Mouse (Mus musculus) C2C12 (cell line): ENCODE data around the gene Podnl1. TPM values are rescaled to one million over a fixed set of nuclear protein-coding genes. Genes with fewer than 3 reads are reported as not detected.

ENCODE experiments used
- H3K27me3 ChIP-seq: one replicate; pipeline ENCODE4 v1.6.1; 2011; ENCODE audit not compliant: control insufficient read depth, insufficient read depth, insufficient read length
- H3K36me3 ChIP-seq: one replicate; pipeline ENCODE4 v1.6.1; 2011; ENCODE audit not compliant: control insufficient read depth, insufficient read depth
- H3K4me3 ChIP-seq: one replicate; pipeline ENCODE4 v1.5.1; 2011; ENCODE audit warnings: mild to moderate bottlenecking, control low read depth; ENCODE audit not compliant: poor library complexity, insufficient read depth, severe bottlenecking
- H3K79me2 ChIP-seq: one replicate; pipeline ENCODE4 v1.6.1; 2011; ENCODE audit not compliant: control insufficient read depth, insufficient read depth
- H3K79me3 ChIP-seq: one replicate; pipeline ENCODE4 v1.6.1; 2011; ENCODE audit warnings: low read depth, control low read depth
- H3ac ChIP-seq: one replicate; pipeline ENCODE3; 2011; ENCODE audit warnings: low read depth; ENCODE audit not compliant: control insufficient read depth, insufficient read length
- CEBPB ChIP-seq: IDR thresholded peaks from one replicate; pipeline ENCODE4 v1.6.1; 2011; ENCODE audit warnings: low read depth, mild to moderate bottlenecking, control low read depth, moderate library complexity
- CTCF ChIP-seq: IDR thresholded peaks from one replicate; pipeline ENCODE4 v1.5.1; 2011; ENCODE audit not compliant: control insufficient read depth, insufficient read depth, insufficient read length
- FOSL1 ChIP-seq: IDR thresholded peaks from one replicate; pipeline ENCODE4 v1.8.0; 2011; ENCODE audit warnings: mild to moderate bottlenecking, low read length; ENCODE audit not compliant: poor library complexity, insufficient read depth, severe bottlenecking
- MAX ChIP-seq: IDR thresholded peaks from one replicate; pipeline ENCODE4 v1.6.1; 2011; ENCODE audit warnings: mild to moderate bottlenecking, control low read depth
- MYOD1 ChIP-seq: IDR thresholded peaks from one replicate; pipeline ENCODE4 v1.6.1; 2011; ENCODE audit warnings: low read depth; ENCODE audit not compliant: control insufficient read depth, insufficient read length
- MYOG ChIP-seq: IDR thresholded peaks from one replicate; pipeline ENCODE4 v1.6.1; 2011; ENCODE audit not compliant: control insufficient read depth, insufficient read length; ENCODE audit errors: extremely low read depth
- USF1 ChIP-seq: IDR thresholded peaks from one replicate; pipeline ENCODE4 v1.6.1; 2011; ENCODE audit warnings: low read depth, mild to moderate bottlenecking, control low read depth, moderate library complexity
- polyA plus RNA-seq: library from polyadenylated mRNA; unstranded; fragments of >200 nt; fragmentation: generic; extraction: Trizol; gene quantifications from one replicate; pipeline ENCODE4 v1.2.1, GENCODE M21; 2012; ENCODE audit warnings: missing spikeins

Gene Podnl1
- polyA plus RNA-seq, 1 experiment = 10.3 TPM

GRCm38 (mm10) chr8:84105676-84106075 lies 20.1 kb upstream of the Podnl1 start:
- TF ChIP-seq CEBPB = no peak
- no peak for TF ChIP-seq MAX
- TF ChIP-seq CTCF = no peak
- no peak for TF ChIP-seq USF1
- no peak for TF ChIP-seq MYOG
- TF ChIP-seq FOSL1 = no peak
- TF ChIP-seq MYOD1 = no peak
- Histone ChIP-seq H3ac (no peak overlapping the region), H3K79me3 (peaks cover 13% of the 10 kb centered on the region), H3K27me3 (no peaks in the 10 kb centered on the region), H3K36me3 (peaks cover 13% of the 10 kb centered on the region), H3K4me3 (no peak overlapping the region), H3K79me2 (peaks cover 31% of the 10 kb centered on the region)

GRCm38 (mm10) chr8:84106216-84107040 lies 19.4 kb upstream of the Podnl1 start:
- Histone ChIP-seq H3K4me3 (no peak overlapping the region), H3K79me2 (peaks cover 29% of the 10 kb centered on the region), H3ac (no peak overlapping the region), H3K79me3 (peaks cover 13% of the 10 kb centered on the region), H3K27me3 (no peaks in the 10 kb centered on the region), H3K36me3 (peaks cover 9% of the 10 kb centered on the region)
- TF ChIP-seq USF1 (no peak), CTCF (no peak), FOSL1 (no peak), MYOG (no peak), MAX (no peak), MYOD1 (no peak), CEBPB (no peak)

GRCm38 (mm10) chr8:84115646-84116045 lies 10.1 kb upstream of the Podnl1 start:
- Histone ChIP-seq H3ac (no peak overlapping the region), H3K4me3 (no peak overlapping the region), H3K79me2 (no peaks in the 10 kb centered on the region), H3K27me3 (no peaks in the 10 kb centered on the region), H3K36me3 (no peaks in the 10 kb centered on the region), H3K79me3 (no peaks in the 10 kb centered on the region)
- no peak for TF ChIP-seq CEBPB
- no peak for TF ChIP-seq CTCF
- no peak for TF ChIP-seq FOSL1
- TF ChIP-seq MYOD1 = no peak
- TF ChIP-seq MAX = no peak
- TF ChIP-seq USF1 = no peak

- H3K27me3 ChIP-seq = no peaks in the 10 kb centered on the region
Measured at GRCm38 (mm10) chr8:84122151-84122550, 3.6 kb upstream of the Podnl1 start.

GRCm38 (mm10) chr8:84126742-84127141 lies 953 bp downstream of the Podnl1 start:
- H3K36me3 ChIP-seq = peaks cover 11% of the 10 kb centered on the region
- no peak overlapping the region for H3ac ChIP-seq
- TF ChIP-seq FOSL1 (no peak), CEBPB (no peak), MAX (no peak), MYOD1 (no peak), CTCF (no peak), MYOG (no peak), USF1 (no peak)
- no peaks in the 10 kb centered on the region for H3K79me2 ChIP-seq
- no peaks in the 10 kb centered on the region for H3K79me3 ChIP-seq
- H3K27me3 ChIP-seq = no peaks in the 10 kb centered on the region
- H3K4me3 ChIP-seq = no peak overlapping the region

More at GRCm38 (mm10) chr8:84122151-84122550, 3.6 kb upstream of the Podnl1 start:
- H3K36me3 ChIP-seq = no peaks in the 10 kb centered on the region
- no peak overlapping the region for H3K4me3 ChIP-seq
- TF ChIP-seq USF1 (no peak), CEBPB (no peak), MYOG (no peak), FOSL1 (no peak), MYOD1 (no peak), CTCF (no peak), MAX (no peak)
- H3K79me2 ChIP-seq = no peaks in the 10 kb centered on the region
- H3K79me3 ChIP-seq = no peaks in the 10 kb centered on the region
- H3ac ChIP-seq = no peak overlapping the region
